Mouse (Mus musculus): ENCODE results near the gene Ppp1r14c.

DNA sequence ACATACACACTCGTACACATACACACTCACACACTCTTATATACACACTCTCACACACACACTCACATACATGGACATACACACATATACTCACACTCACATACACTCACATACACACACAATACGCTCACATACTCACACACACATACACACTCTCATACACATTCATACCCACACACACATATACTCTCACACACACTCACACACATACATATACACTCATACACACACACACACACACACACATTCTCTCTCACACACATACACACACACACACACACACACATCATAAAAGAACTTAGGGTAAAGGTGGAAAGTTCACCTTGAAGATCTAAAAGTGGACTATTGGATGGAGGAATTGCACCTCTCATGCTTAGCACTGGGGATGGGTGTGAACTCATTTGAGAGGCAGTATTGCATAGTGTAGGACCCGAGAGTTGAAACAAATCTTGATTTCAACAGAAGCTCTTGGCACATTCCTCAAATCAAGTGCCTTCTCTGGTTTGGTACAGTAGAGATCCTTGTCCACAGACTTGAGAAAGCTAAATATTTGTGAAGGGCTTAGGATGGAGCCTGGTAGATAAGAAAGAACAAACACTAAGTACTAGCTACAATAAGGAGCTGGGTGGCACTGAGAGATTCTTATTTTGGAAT is 87.1 kb downstream of the Ppp1r14c start:
- TF ChIP-seq CTCF (conservative IDR thresholded peaks at IDR 0.05 in 1 of 2, IDR thresholded peaks at IDR 0.05 in 1 of 2; ENCODE audit: low read depth in 2 of 2, low read length in 2 of 2) (no peak), POLR2A (IDR thresholded peaks at IDR 0.05; ENCODE audit: low read depth, low read length) (no peak), EP300 (IDR thresholded peaks at IDR 0.05; ENCODE audit: low read length) (no peak), TCF12 (IDR thresholded peaks at IDR 0.05; ENCODE audit: low read depth, low read length) (no peak), NELFE (IDR thresholded peaks at IDR 0.05; ENCODE audit: low read depth, low read length) (no peak), ZC3H11A (IDR thresholded peaks at IDR 0.05; ENCODE audit: low read depth, low read length) (no peak), JUND (conservative IDR thresholded peaks at IDR 0.05; ENCODE audit: low read depth, low read length) (no peak), E2F4 (IDR thresholded peaks at IDR 0.05; ENCODE audit: insufficient replicate concordance, low read depth, low read length) (no peak), KAT2A (IDR thresholded peaks at IDR 0.05; ENCODE audit: insufficient replicate concordance, low read length) (no peak), POLR2AphosphoS2 (IDR thresholded peaks at IDR 0.05; ENCODE audit: low read depth, low read length) (no peak), RCOR1 (conservative IDR thresholded peaks at IDR 0.05; ENCODE audit: low read depth, low read length) (no peak), MAFK (IDR thresholded peaks at IDR 0.05; ENCODE audit: insufficient replicate concordance, low read length) (no peak), ETS1 (conservative IDR thresholded peaks at IDR 0.05; ENCODE audit: low read depth, low read length) (no peak), CHD2 (IDR thresholded peaks at IDR 0.05; ENCODE audit: low read length) (no peak)
